Mouse (Mus musculus) adrenal gland, postnatal 4 days (tissue): ENCODE data around the gene Eomes. TPM values are rescaled to one million over a fixed set of nuclear protein-coding genes. Genes with fewer than 3 reads are reported as not detected.

Experiments
- DNase-seq, 2 experiments: peaks; one replicate each; pipeline ENCODE4 v3.0.0; 2021 to 2022; ENCODE audit warnings: low spot score in 2 of 2, mixed read lengths in 2 of 2
- total RNA-seq, 2 experiments: library from RNA; stranded (reverse); gene quantifications; 2 replicates each; pipeline ENCODE4 v1.2.3; 2021

Eomes gene
- total RNA-seq, 2 experiments from 2014 or later: 0.51 TPM; not detected in 1

GRCm38 (mm10) chr9:118487096-118487395 is 9.0 kb downstream of the Eomes start:
- no peak for DNase-seq

GRCm38 (mm10) chr9:118487636-118488035 is 9.6 kb downstream of the Eomes start:
- DNase-seq: no peak

- DNase-seq: no peak
Measured at GRCm38 (mm10) chr9:118488138-118488895, 10.3 kb downstream of the Eomes start.

DNA sequence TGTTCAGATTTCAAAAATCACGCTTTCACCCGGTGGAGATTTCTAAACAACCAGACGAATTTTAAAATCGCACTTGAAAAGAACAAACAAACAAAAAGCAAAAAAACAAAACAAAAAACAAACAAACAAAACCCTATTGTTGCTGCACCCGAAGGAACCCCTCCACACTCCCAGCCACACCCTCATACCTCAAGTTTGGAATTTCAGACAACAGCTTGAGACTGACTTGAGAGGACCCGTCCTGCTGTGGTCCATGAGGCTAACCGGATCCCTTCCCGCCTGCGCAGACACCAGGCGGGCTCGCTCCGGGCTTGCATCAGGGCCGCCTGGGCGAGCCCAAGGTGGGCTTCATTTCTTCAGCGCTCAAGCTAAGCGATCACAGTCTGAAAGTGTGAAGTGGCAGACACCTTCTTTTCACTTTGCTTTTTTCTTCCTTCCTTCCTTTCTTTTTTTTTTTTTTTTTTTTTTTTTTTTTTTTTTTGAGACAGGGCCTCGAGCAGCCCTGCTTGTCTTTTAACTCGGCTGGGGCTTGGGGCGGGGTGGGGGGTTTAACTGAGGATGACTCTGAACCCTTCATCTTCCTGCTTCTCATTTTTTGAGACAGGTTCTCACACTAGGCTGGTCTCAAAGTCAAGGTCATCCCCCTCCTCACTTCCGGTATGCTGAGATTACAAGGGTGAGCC is 11.0 kb downstream of the Eomes start:
- DNase-seq: no peak

- peak; percentile 40 to 62 for DNase-seq
Measured at GRCm38 (mm10) chr9:118489579-118490019, 11.6 kb downstream of the Eomes start.

- no peak for DNase-seq
Measured at GRCm38 (mm10) chr9:118491195-118491594, 13.2 kb downstream of the Eomes start.

- no peak for DNase-seq
Measured at GRCm38 (mm10) chr9:118492932-118493698, 15.1 kb downstream of the Eomes start.

DNA sequence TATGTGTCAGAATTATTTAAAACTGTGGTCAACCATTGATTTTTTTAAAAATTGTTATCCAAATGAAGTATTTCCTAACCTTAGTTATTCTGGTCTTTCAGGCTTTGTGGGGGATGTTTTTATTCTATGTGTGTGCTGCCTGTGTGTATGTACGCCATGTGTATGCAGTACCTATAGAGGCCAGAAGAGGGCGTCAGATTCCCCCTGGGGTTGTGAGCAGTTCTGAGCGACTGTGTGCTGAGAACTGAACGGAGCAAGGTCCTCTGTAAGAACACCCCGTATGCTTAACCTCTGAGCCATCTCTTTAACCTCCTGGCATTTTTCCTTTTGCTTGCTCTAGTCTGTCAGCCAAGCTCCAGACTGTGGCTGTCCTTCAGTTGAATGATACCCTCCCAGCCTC is 16.1 kb downstream of the Eomes start:
- DNase-seq: no peak

GRCm38 (mm10) chr9:118495933-118496332 is 17.9 kb downstream of the Eomes start:
- DNase-seq: no peak

GRCm38 (mm10) chr9:118496952-118497351 is 18.9 kb downstream of the Eomes start:
- no peak for DNase-seq

DNA sequence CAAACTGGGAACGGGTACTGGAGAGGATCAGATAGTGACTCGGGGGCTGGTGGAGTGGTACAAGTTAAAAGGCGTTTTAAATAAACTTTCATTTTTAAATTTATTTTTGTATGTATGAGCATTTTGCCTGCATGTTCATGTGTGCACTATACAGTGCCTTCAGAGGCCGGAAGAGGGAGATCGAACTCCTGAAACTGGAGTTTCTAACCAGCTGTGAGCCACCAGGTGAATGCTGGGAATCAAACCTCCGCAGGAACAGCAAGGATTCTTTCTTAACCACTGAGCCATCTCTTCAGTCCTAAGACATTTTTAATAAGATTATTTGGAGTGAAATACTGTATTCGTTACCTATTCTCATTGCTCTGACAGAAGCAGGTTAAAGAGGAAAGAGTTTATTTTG is 20.0 kb downstream of the Eomes start:
- no peak for DNase-seq

DNA sequence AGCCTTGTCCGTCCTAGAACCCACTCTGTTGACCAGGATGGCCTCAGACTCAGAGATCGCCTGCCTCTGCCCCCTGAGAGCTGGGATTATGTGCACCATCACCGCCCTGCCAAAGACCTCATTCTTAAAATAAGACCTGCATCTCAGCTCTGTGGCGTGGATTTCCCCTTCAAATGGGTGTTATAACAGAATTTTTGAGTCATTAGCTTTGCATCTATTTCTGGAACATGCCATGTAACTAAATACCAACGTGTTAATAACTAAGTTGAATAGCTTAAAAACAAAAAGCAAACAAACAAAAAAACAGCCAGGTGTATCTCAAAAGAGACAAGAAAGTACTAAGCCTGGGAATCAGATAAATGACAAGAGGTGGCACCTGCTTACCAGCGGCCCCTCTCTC is 23.0 kb downstream of the Eomes start:
- no peak for DNase-seq

DNA sequence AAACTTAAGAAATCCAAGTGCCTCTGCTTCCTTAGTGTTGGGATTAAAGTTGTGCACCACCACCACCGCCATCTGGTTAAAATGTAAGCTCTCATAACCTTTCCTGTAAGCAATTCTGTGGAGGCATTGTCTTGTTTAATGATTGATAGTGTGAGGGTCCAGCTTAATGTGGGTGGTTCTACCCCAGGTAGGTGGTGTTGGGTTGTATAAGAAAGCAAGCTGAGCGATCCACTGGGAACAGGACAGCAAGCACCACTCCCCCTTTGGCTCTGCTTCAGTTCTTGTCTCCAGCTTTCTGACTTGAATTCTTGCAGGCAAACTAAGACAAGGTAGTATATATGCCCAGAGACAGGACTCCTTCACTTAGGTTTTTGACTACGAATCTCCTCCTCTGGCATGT is 26.6 kb downstream of the Eomes start:
- no peak for DNase-seq

DNA sequence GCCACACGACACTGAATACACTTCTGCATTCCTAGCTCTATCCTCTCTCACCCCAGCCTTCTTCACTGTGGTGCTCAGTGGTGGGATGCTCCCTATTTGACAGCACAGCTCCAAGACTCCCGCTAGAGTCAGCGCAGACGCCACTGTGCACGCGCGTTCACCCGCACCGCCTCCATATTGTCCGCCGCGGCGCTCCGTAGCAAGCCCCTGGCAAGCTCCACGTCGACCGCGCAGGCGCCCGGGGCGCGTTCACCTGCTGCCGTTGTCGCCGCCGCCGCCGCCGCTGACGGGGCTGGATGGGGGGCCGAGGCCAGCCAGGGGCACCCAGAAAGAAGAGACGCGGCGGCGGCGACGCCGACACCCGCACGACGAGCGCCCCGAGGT is 28.0 kb downstream of the Eomes start, which contains the start of gene Golga4:
Golga4 (plus strand) TSS at position 248 of the 384 bp plus-strand sequence.
- DNase-seq: peak; percentile 79 to 80

DNA sequence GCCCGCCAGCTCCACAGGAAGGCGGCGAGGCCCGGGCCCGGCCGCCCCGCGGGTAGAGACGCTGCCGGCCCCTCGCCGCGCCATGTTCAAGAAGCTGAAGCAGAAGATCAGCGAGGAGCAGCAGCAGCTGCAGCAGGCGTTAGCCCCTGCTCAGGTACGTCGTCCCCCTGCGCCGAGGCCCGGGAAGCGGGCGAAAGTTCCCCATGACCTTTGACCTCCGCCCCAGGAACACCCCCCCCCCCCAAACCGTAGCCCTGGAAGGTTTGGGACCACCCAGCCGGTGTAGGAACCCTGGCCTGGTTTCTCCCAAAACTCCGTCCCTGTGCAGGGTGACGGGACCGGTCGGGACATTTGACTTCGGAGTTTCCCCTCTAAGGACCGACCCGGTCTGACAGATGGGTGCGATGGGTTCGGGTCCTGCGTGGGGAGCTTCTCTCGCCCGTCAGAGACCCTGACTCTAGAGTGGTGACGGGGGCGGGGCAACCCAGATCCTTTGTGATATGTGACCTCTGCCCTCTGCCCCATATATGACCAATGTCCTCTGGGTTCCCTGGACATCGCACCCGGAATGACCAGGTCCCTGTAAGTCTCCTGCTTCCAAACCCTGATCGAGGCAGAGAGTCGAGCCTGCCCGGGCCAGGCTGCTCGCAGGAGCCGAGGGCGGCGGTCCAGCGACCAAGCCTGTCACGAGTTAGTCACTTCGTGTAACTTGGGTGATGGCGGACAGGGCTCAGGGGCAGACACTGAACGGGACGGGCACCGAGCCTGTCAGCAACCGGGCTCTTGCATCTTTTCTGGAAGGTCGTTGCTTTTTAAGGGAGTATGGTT is 28.6 kb downstream of the Eomes start:
- peak in 1 of 2 experiments; percentile 21 for DNase-seq

- no peak for DNase-seq
Measured at GRCm38 (mm10) chr9:118507552-118507951, 29.5 kb downstream of the Eomes start.

DNA sequence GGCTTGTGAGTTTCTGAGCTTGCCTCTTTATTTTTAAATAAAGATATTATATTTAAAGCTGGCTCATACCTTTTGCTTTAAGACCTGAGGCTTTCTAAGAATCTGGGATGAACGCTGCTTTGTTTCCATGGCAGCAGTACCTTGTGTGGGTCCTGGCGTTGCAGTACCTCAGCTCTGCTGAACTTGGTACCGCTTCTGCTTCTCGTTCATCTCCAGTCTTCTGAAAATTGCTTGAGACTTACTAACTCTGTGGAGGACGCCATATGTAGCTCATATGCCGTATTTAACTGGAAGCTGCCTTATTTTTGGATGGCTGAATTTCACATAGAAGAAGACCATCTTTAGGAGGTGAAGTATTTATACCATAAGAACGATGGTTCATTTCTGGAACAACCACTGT is 30.6 kb downstream of the Eomes start:
- DNase-seq: no peak

GRCm38 (mm10) chr9:118510941-118511690 is 33.1 kb downstream of the Eomes start:
- DNase-seq: no peak

GRCm38 (mm10) chr9:118512681-118513233 is 34.7 kb downstream of the Eomes start:
- DNase-seq: no peak

DNA sequence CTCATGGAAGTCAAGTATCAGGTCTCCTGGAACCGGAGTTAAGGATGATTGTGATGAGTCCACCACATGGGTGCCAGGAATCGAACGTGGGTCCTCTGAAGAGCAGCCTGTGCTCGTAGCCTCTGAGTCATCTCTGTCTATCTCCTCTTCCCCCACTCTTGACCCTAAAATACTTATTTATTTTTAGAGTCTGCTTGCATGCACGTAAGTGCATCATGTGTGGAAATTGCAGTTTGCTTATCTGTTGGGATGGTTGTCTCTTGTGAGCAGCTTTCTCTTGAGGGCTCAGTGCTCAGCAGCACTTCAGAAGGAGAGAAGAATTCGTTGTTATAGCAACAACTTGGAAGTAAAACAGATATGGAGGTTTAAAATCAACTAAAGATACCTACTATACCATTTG is 37.5 kb downstream of the Eomes start:
- DNase-seq: no peak
